Mouse (Mus musculus) erythroblast, embryonic 14.5 days (primary cell): ENCODE results near the gene Thada.

Source experiments
- GATA1 ChIP-seq: IDR thresholded peaks from 2 replicates; pipeline ENCODE4 v1.6.1; 2012; ENCODE audit warnings: low read length, inconsistent platforms, mixed read lengths
- TAL1 ChIP-seq: IDR thresholded peaks from 3 replicates; pipeline ENCODE4 v1.6.1; 2012; ENCODE audit warnings: low read length, inconsistent platforms, mixed read lengths

DNA sequence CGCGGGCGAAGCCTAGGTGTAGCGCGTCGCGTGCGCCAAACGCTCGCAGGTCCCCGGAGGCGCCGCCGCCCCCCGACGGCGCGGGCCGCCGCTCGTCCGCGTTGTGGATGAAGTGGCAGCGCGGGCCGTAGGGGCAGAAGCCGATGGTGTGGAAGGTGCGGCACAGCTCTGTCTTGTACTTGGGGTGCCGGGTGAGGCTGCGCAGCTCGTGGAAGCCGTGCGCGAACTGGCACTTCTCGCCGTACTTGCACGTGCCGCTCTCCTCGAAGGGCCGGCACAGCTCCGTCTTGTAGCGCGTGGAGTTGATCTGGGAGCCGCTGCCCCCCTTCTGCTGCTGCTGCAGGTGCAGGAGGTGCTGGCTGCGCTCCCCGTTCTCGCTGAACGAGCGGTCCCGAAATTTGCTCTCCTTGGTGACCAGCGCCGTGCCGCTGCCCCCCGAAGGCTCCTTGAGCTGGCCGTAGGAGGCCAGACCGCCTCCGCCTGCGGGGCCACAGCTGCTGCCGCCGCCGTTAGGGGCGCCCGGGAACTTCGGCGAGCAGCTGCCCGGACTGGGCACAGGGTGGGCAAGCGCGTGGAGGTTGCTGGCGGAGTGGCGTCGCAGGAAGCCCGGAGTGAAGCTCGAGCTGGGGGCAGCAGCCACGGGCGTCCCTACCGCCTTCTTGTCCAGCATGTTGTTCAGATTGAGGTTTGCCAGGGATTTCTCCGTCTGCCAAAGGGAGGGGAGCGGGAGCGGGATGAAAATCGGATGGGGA is 279.4 kb downstream of the Thada start:
- TF ChIP-seq TAL1 (no peak), GATA1 (no peak)
